Mouse (Mus musculus) heart, postnatal 36 days (tissue): ENCODE results near the gene Zfp467. TPM values are rescaled to one million over a fixed set of nuclear protein-coding genes. Genes with fewer than 3 reads are reported as not detected.

ENCODE experiments used
- DNase-seq, 2 experiments: peaks; one replicate each; pipeline ENCODE4 v3.0.0; 2021 to 2022
- intact Hi-C: fragments of 180-260 bp; cut with DNase I; formaldehyde crosslinking; loops from one replicate; pipeline ENCODE4 v1.15.1; 2025
- total RNA-seq, 2 experiments: library from RNA; stranded (reverse); gene quantifications; 2 replicates each; pipeline ENCODE4 v1.2.3; 2021

Zfp467 gene
- total RNA-seq, 2 experiments from 2014 or later: 10.8 to 15.4 TPM

DNA sequence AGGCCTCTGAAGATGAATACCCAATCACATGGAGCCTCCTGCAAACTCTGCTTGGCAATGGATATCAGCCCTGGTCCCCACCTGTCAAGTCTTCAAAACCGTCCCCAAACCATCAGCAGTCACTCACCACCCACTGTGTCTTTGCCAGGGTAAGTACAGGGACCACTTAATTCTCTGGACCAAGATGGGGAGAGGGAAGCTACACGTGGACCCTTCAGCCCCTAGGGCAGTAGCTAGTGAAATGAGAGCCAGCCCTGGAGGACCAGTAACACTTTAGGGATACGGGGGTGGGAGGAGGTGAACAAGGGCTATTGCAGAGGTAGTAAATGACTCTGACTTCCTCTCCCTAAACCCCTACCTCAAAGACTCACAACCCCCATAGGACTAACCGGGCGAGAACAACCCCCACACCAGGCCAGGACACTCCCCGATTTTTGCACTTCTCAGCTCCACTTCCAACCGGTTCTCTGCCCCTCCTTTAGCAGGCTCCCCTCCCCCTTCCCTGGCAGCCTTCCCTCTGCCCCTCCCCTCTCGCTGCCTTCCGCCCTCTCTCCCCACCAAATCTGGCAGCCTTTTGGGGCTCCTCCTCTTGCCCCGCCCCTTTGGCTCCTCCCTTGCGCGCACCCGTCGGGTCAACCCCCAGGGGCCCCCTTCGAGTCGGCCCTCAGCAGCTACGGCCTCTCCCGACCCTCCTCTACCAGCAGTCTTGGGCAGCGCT, 1.9 kb downstream of the Zfp467 start:
- intact Hi-C loops: loop anchor here (2.0 kb wide), 2 partner anchors 45 to 61 kb away; no protein-coding TSS in a partner anchor
- DNase-seq: peak; percentile 95 to 96

DNA sequence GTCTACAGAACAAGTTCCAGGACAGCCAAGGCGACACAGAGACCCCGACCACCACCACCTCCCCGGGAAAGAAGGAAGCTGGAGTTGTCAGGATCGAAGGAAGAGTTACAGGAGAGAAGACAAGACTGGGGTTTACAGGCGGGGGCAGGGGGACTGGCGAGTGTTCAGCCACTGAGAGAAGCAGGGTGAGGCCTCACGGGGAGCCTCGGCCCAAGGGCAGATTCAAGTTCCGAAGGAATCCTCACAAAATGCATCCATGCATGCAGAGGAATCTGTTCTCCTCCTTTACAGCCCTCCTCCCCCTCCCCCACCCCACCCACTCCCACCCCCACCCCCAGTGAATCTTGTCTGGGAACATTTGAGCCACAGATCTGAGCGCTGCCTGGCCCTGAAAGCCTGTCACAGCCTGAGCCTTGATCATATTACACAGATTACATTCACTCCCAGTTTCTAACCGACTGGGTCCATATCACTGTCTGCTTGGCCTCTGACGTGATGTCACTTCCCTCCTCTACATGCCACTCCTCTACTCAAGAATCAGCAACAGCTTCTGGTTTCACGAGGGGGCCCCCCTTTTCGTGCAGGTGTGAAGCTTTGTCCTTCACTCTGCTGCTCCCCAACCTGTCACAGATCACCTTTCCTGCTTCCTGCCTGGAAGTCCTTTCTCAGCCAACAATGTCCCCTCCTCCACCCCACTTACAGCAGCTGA, 5.2 kb downstream of the Zfp467 start:
- intact Hi-C loops: no loop called here

DNA sequence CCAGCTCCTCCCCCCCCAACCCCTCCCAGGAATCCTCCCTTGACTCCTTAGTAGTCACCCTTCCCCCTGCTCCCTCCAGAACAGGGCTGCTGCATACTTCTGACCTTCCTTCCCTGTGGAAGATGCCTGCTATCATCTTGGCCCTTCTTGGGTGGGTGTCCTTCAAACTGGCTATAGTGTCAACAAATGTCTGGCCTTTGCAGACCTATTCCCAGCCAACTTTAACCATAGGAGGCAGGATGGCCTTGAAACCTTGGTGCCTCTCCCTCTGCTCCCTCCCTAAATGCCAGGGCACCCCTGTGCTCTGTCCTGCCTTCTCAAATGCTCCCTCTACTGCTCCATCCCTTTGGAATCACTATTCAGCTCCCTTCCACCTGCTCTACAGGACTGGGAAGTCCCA, 6.0 kb downstream of the Zfp467 start:
- DNase-seq: no peak
- intact Hi-C loops: no loop called here

More for the DNA sequence above, 5.2 kb downstream of the Zfp467 start:
- DNase-seq: no peak

DNA sequence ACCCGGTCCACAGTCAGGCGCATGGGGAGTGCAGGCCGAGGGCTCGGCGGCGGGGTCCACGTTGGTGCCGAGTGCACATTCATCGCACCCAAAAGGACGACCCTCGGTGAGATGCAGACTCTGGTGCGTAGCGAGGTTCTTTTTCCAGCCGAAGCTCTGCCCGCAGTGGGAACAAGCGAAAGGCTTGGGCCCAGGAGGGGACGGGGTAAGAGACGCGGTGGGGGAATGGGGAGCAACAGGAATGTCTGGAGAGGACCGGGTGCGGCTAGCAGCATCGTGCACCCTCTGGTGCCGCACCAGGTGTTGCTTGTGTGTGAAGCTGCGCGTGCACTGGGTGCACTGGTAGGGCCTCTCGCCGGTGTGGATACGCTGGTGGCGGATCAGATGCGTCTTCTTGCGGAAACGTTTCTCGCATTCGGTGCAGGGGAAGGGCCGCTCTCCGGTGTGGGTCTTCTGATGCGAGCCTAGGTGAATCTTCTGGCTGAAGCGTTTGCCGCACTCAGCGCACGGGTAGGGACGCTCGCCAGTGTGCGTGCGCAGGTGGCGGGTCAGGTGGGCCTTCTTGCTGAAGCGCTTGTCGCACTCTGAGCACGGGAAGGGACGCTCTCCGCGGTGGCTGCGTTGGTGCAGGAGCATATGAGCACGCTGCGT, 7.0 kb downstream of the Zfp467 start:
- no peak for DNase-seq
- intact Hi-C loops: no loop called here

DNA sequence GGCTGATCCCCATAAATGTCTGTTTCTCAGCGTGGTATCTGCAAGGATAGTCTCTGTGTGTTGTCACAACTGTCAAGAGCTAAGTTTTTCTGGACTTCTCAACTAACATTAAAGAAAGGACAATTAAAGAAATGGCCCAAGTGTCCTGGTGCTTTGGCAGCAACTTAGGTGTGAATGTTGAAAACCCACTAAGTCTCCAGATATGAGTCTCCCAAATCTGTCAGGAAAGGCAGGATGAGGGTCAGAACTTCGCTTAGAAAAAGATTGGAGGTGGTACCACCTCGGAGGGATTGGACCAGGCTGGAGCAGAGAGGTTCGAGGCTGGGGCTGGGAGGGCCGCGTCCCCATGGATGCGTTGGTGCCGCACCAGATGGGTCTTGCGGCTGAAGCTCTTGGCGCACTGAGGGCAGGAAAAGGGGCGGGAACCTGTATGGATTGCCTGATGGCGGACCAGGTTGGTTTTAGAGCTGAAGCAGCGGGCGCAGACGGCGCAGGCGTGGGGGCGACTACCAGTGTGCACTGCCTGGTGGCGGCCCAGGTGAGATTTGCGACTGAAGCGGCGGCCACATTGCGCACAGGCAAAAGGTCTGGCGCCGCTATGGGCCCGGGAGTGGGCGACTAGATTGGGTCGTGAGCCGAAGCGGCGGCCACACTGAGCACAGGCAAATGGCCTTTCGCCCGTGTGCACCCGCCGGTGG, 7.8 kb downstream of the Zfp467 start:
- DNase-seq: no peak
- intact Hi-C loops: no loop called here

DNA sequence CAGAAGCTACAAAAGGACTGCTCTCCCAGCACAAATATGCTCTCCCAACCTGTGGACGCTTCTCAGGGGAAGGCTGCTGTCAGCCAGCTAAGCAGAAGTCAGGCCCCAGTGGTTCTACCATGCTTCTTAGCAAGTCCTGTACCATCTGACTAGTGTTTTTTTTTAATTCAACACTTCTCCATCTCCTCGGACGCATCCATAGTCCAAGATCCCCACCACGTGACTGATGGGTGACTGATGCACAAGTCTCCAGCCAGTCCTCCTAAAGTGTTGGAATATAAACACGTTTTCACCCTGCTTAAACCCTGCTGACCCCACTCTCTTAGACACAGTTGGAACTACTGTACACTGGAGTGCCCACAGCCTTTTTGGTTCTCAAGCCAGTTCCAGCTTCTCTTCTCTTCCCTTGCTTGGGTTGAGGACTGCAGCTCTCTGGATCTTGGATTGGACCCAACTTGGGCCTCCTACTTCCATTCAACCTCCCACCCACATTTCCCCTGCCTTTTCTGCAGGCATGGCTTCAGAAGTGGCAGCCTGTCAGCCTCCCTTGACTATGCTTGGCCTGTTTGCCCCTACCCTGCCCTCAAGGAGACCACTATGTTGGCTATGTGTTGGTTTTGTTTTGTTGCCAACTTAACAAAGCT, 9.8 kb downstream of the Zfp467 start:
- DNase-seq: no peak
- intact Hi-C loops: no loop called here

DNA sequence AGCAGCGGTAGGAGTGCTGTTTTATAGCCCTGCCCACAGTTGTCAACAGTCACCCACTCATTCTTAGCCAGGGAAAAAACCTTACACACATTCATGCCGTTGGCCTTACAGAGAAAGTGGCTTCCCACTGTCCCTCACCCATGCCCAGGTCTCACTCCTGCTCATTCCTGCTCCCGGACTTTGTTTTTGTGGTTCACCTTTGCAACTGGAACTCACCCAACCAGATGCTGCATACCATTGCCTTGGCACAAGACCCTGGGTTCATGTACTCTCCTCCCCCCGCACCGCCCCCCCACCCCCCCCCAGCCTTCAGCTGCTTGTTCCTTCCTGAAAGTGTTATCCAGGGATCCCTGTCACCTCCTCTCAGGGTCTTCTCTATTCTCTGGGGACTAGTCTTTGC, 10.5 kb downstream of the Zfp467 start:
- DNase-seq: no peak
- intact Hi-C loops: no loop called here

DNA sequence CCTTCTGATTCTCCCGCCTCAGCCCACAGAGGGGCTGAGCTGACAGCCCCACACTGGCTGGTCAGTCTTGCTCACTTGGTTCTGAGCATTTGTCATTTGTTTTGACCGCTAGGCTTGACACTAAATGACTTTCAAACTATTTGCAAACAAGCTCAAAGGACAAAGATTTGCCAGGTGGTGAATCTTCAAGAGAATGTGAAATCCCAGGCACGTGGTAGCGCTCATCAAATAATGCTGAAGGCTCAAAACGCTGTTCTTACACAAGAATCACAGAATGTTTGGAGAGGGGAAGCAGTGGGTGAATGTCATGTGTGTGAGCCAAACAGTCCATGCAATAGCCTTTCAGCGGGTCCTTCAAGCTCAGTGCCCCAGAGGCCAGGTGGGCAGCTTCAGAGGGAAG, 11.0 kb downstream of the Zfp467 start:
- intact Hi-C loops: no loop called here
- no peak for DNase-seq

DNA sequence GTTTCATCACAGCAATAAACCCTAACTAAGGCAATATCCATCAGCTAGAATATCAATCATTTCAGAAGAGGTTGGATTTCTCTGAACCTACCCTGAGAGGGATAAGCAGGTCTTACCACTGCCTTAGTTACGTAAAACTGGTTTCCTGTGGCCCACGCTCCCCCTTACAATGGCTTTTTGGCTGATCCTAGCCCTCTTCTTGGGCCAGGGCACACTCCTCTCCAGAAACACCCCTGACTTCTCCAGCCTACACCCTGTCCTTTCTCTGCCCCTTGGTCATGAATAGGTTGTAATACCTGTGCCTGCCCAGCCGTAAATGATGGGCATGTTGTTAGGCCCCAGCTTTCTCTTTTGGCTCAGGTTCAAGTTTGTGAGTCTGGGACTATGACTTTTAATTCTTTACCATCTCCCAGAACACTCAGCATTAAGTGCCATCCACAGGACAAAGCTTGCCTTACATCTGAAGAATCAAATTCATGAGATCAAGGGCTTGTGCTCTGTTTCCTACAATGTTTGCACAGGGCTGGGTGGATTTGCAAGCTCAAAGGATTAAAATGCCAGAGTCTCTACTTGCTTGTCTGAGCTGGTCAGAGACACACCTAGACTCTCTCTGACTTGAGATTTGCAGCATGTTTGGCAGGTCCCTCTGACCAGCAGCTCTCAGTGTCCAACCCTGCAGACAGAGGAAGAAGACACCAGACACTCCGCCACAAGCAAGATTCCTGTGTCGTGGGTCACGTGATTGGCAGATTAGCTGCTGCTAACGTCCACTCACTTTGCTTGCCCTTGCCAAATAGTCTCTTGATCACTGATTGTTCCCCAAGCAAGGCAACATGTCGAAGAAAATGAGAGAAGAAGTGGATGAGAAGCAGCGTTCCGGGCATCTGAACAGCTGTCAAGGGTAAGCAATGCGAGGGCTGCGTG, 12.5 kb downstream of the Zfp467 start:
- intact Hi-C loops: no loop called here
- no peak for DNase-seq

DNA sequence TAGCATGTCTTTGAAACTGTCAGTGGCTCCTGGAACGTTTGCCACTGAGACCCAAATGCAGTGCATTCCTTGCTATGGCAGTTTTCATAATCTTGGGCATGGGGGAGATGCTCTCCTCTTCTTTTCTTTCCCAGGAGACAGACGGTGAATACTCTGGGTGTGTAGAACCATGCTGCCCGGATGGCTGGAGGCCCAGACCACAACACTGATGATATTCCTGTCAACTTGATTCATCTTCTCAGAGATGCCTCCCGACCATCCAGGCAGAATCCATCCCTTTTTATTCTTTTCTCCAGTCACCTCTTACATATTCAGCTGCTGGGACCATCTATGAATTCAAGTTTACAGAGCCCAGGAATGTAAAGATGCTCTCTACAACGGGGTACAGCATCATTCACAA, 14.9 kb downstream of the Zfp467 start:
- no peak for DNase-seq
- intact Hi-C loops: no loop called here

DNA sequence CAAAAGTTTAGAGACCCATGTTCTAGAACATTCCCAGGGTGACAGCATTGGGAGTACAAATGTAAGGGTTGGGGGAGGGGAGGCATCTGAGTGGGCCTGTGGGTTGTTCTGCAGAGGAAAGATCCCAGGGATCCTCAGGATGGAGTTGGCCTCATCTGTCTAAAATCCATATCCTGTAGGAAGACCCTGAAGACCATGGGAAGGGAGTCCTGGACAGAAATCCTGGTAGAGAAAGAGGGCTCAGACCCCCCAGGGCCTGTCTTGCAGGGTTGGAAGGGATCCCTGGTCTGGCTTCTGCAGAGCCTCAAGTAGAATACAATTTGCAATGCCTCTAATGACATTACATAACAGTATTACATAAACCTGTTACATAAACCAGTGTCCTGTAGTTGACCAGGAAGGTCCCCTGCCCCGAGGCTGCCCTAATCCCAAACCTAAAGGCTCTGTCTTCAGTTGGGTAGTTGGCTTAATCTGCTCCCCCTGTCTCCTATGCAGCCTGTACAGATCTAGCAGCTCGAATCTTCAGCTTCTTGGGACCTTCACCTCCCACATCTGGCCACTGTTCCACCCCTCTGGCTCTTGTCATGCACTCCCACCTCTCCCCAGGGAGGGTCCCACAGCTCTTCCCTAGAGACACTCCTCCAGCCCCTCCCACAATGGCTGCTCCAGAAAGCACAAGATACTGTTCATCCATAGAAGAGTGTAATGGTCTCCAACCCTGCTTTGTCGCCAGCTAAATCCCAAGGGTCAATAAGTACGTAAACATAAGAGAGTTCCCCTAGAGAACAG, 16.7 kb downstream of the Zfp467 start:
- no peak for DNase-seq
- intact Hi-C loops: no loop called here

DNA sequence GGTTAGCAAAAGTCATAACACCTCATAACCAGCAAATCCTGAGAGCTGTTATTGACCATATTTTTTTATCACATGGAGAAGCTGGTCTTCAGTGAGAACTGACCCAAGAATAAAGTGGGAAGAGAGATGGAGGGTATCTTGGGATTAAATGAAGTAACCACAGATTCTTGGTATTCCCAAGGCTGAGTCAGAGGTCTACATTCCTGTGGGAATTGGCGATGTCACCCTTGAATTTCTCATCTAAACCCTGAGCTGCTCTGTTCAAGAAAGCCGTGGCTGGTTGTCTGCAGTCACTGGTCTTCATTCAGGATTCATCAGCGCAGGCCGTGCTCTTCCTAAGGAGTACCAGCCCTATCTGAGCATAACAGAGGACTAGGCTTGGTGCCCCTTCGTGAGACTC, 18.7 kb downstream of the Zfp467 start:
- intact Hi-C loops: no loop called here
- DNase-seq: no peak

DNA sequence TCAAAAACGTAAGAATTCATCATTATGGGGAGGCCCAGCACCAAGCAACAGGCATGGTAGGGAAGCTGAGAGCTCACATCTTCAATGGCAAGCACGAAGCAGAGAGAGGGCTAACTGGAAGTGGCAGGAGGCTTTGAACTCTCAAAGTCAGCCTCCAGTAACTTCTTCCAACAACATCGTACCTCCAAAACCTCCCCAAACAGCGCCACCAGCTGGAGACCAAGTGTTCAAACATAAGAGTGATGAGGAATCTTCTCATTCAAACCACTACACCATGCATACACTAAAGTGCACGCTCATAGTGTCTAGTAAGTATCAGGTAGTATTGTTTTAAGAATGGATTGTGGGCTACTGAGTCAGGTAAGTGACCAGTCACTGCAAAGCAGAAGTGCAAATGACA, 21.6 kb downstream of the Zfp467 start:
- no peak for DNase-seq
- intact Hi-C loops: no loop called here

DNA sequence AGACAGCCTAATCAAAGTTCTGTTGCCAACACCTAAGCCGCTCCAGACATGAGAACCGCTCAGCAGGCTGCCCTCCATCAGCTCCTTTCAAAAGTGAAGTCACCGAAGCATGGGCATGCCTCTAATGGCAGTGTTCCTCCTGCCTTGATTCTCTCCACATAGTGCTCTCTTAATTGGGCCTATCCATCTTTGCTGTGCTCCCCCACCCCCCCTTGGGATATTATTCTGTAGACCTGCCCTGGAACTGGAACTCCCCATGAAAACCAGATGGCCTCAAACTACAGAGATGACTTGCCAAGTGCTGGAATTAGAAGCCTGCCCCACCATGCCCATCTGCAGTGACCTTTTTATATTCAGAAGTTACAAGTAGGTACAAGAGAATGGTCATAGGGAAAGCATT, 22.3 kb downstream of the Zfp467 start:
- DNase-seq: no peak
- intact Hi-C loops: no loop called here

DNA sequence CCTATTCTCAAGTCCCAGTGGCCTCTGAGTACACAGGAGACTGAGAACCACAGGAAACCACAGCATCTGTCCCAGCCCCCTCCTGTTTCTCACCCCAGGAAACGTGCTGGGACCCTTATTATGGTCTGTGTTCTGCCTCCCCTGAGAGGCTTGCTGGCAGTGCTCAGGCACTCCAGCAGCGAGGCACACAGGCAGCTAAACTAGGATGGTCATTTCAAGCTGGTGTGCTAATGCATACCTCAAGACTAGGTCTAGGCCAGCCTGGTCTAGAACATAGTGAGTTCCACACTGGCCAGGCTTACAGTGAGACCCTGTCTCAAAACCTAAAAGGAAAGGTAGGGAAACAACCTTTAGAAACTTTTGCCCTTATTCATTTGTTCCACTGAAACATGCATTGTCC, 25.0 kb downstream of the Zfp467 start:
- DNase-seq: no peak
- intact Hi-C loops: no loop called here

DNA sequence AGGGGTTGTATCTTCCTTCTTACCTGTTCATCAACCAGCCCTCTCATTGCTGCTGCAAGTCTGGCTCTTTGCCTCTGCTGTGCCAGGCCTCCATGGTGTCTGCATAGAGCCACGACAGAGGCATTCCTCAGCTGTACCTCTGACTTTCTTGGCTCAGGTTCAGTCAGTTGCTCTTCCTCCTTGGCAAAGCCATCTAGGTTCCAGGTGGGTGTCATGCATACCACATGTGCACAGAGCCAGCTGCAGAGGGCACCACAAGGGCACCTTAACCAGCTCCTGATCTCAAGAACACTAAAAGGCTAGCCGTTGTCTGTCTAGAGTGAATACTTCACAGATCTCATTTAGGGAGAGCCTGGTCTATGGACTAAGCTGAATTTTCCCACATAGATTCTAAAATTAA, 29.1 kb downstream of the Zfp467 start:
- intact Hi-C loops: no loop called here
- DNase-seq: no peak

DNA sequence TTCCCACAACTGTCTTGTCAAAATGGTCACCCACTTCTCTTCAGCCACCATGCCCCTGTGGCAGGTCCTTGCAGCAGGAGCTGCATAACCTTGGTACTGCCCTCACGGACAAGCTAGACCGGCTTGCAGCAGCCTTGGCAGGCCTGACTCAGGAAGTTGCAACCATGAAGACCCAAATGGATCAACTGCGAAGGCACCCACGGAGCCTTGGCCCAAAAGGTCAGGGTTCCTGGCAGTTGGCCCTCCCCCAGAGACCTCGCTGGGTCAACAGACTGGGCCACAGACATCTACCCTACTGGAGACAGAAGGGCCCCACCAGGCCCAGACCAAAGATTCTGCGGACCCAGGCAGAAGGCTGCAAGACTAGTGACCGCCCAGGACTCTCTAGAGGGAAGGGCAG, 30.0 kb downstream of the Zfp467 start:
- no peak for DNase-seq
- intact Hi-C loops: no loop called here

DNA sequence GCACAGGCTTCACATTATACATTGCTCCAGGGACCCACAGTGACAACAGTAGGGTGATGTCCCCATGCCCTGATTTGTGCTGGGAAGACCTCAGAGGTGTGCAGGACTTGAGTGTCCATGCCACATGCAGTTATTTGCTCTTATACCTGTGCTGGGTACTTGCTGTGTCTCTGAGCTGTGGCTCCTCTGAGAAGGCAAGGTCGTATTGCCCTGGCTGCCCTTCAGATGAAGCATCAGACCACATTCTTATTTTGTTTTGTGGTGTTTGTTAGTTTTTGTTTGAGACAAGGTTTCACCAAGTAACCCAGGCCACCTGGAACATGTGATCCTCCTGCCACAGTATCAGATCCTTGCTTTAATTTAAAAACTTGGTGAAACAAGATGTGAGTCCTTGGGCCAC, 30.7 kb downstream of the Zfp467 start:
- intact Hi-C loops: no loop called here
- DNase-seq: no peak

DNA sequence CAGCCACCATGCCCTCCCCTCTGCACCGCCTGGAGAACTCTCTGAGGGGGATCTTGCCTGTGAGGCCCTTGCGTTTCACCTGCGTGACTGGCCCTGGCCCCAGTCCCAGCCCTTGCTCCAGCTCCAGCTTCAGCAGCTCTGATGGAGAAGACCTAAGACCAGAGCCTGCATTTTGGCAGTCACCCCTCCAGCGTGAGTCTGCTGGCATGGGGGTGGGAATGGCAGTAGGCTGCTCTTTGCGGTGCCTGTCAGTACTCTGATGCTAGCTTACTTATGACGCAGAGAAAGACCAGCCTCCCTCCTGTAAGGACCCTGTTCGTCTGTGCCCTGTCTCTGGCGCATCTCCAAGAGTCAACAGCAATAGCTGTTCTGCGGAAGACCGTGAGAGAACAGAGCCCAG, 32.5 kb downstream of the Zfp467 start:
- DNase-seq: no peak
- intact Hi-C loops: no loop called here
